Mouse (Mus musculus) lung, adult 2 months (tissue): ENCODE results near the gene Myl9. TPM values are rescaled to one million over a fixed set of nuclear protein-coding genes. Genes with fewer than 3 reads are reported as not detected.

Experiments
- DNase-seq: peaks from one replicate; pipeline ENCODE4 v3.0.0; 2022
- H3K4me1 ChIP-seq: fragments of 200-500 bp; 2 replicates; pipeline ENCODE4 v1.6.1; 2011; ENCODE audit warnings: low read length; ENCODE audit not compliant: control insufficient read depth, insufficient read depth
- H3K4me3 ChIP-seq: fragments of 200-500 bp; replicated peaks from 2 replicates; pipeline ENCODE3; 2011; ENCODE audit warnings: low read depth, mild to moderate bottlenecking, control low read depth, low read length; ENCODE audit errors: extremely low read depth
- CTCF ChIP-seq: fragments of 200-500 bp; IDR thresholded peaks from 2 replicates; pipeline ENCODE4 v1.5.1; 2011; ENCODE audit warnings: mild to moderate bottlenecking, low read length, control low read depth; ENCODE audit not compliant: insufficient read depth
- POLR2A ChIP-seq: fragments of 200-500 bp; IDR thresholded peaks from 2 replicates; pipeline ENCODE4 v1.6.1; 2011; ENCODE audit warnings: low read depth, mild to moderate bottlenecking, control low read depth, low read length, borderline replicate concordance; ENCODE audit errors: extremely low read depth
- WGBS: fragments of 180-500 bp; shearing (Covaris S2); methylation state at CpG from one replicate; pipeline ENCODE4 v1.1.7; 2018; 5-methylcytosine and 5-hydroxymethylcytosine counted together
- polyA plus RNA-seq: library from polyadenylated mRNA; depleted of rRNA; stranded (reverse); fragments of >200 nt; gene quantifications from 2 replicates; pipeline ENCODE4 v1.2.3, GENCODE M21; 2012

Myl9 gene
- polyA plus RNA-seq, 1 experiment: 258 TPM

DNA sequence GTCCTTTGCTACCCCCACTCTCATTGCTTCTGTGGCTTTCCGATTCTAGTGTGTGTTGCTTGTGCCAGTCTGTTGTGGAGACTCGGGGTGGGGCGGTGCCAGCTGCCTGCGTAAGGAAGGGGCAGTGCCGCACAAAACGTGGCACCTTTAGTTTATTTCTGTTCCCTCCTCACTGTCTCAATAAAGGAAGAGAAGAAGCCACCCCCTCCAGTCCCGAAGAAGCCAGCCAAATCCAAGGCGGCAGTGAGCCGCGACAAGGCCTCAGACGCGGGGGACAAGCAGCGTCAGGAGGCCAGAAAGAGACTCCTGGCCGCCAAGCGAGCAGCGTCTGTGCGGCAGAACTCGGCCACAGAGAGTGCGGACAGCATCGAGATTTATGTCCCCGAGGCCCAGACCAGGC, 12.7 kb upstream of the Myl9 start:
- no peak for DNase-seq
- Histone ChIP-seq H3K4me3 (no peak overlapping the region), H3K4me1 (0 out of 2 replicates have a peak, but pooled peaks cover 2% of the 10 kb centered on the region)
- WGBS: 81% methylated on average over 21 of the region's 21 CpGs
- TF ChIP-seq CTCF (no peak), POLR2A (no peak)

DNA sequence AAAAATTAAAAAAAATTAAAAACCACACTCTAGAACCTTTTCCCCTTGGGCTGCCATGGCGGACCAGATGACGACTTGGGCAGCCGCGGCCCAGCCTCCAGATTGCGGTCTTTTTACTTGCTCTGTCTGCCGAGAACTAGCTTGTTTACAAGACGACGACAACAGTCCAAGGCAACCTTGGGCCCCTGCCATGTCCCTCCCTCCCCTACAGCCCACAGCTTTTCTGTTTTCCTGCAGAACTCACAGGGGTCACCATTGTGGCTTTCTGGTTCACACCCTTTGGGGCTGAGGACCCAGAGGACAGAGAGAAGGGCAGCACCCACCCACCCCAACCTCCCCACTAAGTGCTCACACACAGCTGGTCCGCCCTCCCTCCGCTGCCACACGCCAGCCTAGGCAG, 12.1 kb upstream of the Myl9 start:
- WGBS: 49% methylated on average over 11 of the region's 11 CpGs
- Histone ChIP-seq H3K4me3 (no peak overlapping the region), H3K4me1 (0 out of 2 replicates have a peak, but pooled peaks cover 2% of the 10 kb centered on the region)
- no peak for DNase-seq
- no peak for TF ChIP-seq POLR2A
- no peak for TF ChIP-seq CTCF

DNA sequence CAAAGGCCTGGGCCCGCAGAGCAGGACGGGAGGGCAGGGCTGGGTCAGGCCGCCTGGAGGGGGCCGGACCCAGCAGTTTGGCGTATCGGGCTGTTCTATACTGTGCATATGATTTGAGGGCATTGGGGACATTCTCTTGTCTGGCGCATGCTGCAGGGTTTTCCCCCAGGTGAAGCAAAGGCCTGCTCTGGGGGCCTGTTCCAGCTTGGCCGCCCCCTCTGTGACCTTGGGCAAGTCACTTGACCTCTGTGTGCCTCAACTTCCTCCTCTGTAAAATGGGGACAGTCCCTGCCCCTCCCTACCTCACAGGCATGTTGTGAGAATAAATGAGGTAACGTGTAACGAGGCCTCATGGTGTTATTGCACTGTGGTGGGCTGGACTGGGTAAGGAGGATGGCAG, 11.2 kb upstream of the Myl9 start:
- Histone ChIP-seq H3K4me1 (0 out of 2 replicates have a peak, but pooled peaks cover 2% of the 10 kb centered on the region), H3K4me3 (no peak overlapping the region)
- no peak for DNase-seq
- WGBS: 93% methylated on average over 10 of the region's 10 CpGs
- no peak for TF ChIP-seq POLR2A
- TF ChIP-seq CTCF: no peak

DNA sequence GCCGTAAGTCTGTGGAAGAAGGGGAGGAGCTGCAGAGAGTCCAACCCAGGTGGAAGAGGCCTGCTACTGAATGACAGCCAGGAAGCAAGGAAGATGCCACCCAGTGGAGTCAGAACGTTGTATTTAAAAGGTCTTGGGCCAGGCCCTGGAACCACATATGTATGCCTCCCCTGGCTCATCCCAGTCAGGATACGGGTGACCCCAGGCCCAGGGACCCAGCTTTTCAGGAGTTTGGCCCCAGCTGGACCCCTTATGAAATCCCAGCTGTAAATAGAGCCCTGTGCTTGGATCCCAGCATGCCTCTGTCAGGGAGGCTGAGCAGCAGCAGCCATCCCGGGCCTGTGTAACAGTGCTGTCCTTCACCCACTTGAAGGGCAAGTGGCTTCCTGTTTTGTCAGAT, 10.5 kb upstream of the Myl9 start:
- WGBS: 40% methylated on average over 4 of the region's 4 CpGs
- TF ChIP-seq CTCF: no peak
- TF ChIP-seq POLR2A: no peak
- DNase-seq: no peak
- H3K4me1 ChIP-seq: 0 out of 2 replicates have a peak, but pooled peaks cover 2% of the 10 kb centered on the region
- no peak overlapping the region for H3K4me3 ChIP-seq

DNA sequence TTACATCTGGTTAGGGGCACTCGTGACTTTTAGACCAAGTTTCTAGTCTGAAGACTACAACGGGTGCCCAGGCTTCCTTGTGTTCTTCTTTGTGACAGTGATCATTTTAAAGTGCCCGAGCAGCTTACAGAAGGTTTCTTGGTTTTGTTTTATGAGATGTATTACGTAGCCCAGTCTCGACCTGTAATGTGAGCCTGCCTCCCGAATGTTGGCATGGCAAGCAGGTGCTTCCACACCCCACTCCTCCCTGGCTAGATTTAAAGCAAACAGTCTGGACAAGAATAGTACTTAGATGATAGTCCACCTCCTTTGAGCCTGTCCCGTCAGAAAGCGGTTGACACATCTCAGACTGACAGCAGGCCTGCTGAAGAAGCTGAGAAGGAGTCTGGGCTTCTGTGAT, 9.6 kb upstream of the Myl9 start:
- H3K4me3 ChIP-seq: no peak overlapping the region
- H3K4me1 ChIP-seq: 0 out of 2 replicates have a peak, but pooled peaks cover 2% of the 10 kb centered on the region
- WGBS: 67% methylated on average over 8 of the region's 8 CpGs
- TF ChIP-seq CTCF: no peak
- no peak for TF ChIP-seq POLR2A
- DNase-seq: no peak

DNA sequence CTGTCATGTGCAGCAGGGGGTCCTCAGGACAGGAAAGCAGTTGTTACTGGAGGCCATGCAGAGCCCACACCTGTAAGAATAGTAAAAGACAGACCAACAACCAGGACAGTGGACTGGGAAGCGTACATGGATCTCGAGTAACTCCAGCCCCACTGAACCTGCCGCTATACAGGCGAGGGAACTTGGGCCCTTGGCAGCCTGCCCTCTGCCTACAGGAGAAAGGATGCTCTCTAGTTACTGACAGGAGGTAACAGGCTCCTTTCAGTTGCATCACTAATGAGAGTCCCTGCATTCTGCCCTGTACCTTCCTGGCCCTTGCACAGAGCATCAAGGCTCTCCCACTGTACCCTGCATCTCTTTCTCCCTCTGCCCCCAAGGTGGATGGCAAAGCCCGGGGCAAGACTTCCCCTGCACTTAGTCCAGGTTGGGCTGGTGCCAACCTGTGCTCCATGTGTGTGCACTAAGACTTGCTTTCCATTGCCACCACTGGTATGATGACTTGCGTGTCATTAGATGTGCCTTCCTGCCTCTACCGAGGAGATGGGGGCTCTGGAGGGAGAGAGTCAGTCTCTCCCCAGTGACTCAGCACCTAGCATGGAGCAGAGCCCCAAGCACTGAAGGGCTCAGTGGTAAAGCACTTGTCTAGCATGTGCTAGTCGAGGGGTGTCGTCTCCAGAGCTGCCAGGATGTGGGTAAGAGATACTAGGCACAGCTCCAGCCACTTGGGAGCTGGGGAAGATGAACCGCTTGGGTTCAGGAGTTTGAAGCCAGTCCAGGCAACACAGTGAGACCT, 8.8 kb upstream of the Myl9 start:
- Histone ChIP-seq H3K4me1 (0 out of 2 replicates have a peak, but pooled peaks cover 2% of the 10 kb centered on the region), H3K4me3 (no peak overlapping the region)
- DNase-seq: no peak
- TF ChIP-seq CTCF: no peak
- no peak for TF ChIP-seq POLR2A
- 45% methylated on average over 10 of the region's 10 CpGs for WGBS

DNA sequence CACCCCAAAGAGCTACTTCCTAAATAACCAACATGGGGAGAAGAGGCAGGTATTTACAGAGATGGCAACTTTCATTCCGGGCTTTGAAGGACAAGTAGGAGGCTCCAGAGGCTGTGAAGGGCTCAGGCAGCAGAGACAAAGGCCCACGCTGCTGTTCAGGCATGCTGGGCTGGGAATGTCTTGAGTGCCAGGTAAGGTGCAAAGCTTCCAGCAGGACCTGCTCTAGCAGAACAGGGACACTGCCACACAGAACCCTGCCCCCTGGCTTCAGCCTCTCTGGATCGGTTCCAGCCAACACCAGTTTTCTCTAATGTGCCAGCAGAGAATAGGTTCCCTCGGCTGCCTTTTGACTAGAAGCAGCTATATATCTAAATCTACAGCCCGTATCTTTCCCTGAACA, 8.1 kb upstream of the Myl9 start:
- Histone ChIP-seq H3K4me3 (no peak overlapping the region), H3K4me1 (0 out of 2 replicates have a peak, but pooled peaks cover 2% of the 10 kb centered on the region)
- WGBS: 59% methylated on average over 5 of the region's 5 CpGs
- no peak for DNase-seq
- TF ChIP-seq CTCF: no peak
- TF ChIP-seq POLR2A: no peak

DNA sequence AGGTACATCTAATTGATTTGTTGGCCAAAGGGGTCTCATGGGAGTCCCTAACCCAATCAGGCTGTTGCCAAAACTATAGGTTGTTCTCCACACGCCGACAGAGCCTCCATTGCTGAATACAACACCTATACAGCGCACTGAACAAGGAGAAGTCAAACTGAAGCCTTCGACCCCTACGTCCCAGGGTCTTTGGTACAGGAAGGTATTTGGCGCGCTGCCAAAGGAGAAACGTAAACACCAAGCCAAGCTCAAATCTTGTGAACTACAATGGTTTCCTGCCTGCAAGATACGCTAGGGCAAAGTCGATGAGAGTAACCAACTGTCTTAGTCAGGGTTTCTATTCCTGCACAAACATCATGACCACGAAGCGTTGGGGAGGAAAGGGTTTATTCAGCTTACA, 5.9 kb upstream of the Myl9 start:
- 45% methylated on average over 12 of the region's 12 CpGs for WGBS
- Histone ChIP-seq H3K4me3 (no peak overlapping the region), H3K4me1 (no peaks in the 10 kb centered on the region)
- DNase-seq: no peak
- TF ChIP-seq CTCF (no peak), POLR2A (no peak)

DNA sequence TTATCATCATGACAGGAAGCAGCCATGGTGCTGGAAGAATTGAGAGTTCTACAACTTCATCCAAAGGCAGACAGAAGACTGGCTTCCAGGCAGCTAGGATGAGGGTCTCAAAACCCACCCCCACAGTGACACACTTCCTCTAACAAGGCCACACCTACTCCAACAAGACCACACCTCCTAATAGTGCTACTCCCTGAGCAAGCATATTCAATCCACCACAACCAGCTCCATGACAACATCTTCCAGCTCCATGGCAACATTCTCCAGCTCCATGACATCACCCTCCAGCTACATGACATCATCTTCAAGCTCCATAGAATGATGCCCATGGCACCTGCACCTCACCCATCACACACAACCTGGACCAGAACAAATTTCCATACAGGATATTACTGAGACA, 1.8 kb upstream of the Myl9 start:
- Histone ChIP-seq H3K4me3 (no peak overlapping the region), H3K4me1 (peaks cover 3% of the 10 kb centered on the region; the same call in 1 of the 2 replicates)
- no peak for TF ChIP-seq POLR2A
- no peak for TF ChIP-seq CTCF
- DNase-seq: no peak

DNA sequence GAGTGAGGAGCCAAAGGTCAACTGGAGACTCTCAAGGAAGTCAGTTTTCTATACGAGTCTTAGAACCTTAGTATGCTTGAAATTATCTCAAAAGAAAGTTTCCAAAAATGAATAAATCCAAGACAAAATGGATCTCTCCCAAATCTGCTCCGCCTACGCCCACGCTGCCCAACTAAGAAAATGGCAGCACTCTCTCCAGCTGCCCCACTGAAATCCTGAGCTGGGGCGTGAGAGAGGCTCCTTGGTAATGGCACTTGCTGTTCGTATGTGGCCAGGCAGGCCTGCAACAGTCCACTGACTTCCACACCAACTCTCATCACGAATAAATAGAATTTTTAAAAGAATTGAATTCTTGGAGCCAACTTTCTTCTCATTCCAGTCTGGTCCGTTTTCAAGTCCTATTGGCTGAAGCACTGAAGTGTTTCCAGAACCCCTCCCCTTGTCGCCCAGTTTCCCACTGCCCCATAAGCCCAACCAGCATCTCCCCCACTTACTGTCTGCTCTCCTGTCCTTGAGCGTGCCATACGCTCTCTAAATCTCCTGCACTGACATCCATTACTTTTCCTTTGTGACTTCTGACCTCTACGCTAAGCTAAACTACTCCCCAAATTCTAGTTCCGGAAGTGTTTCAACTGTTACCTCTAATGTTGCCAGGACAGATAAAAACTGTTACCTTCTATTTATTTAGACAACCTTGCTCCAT, 1.0 kb upstream of the Myl9 start:
- TF ChIP-seq CTCF: no peak
- no peak for TF ChIP-seq POLR2A
- no peak overlapping the region for H3K4me3 ChIP-seq
- no peak for DNase-seq
- 71% methylated on average over 13 of the region's 13 CpGs for WGBS
- H3K4me1 ChIP-seq: peaks cover 3% of the 10 kb centered on the region; the same call in 1 of the 2 replicates
